Mouse (Mus musculus) cerebellum, adult 2 months (tissue): ENCODE results near the gene Mtm1. TPM values are rescaled to one million over a fixed set of nuclear protein-coding genes. Genes with fewer than 3 reads are reported as not detected.
A peak's percentile ranks its signal among the peaks of the same experiment; 100 is the strongest.
"Not testable (repeated sequence)": the region's sequence is repeated elsewhere in the genome, so short reads cannot be mapped to it uniquely, and the experiment has no call there.

Source experiments
- DNase-seq, 2 experiments: peaks; one replicate each; pipeline ENCODE4 v3.0.0; 2021
- H3K27ac ChIP-seq: fragments of 200-500 bp; 2 replicates; pipeline ENCODE4 v1.5.1; 2012; ENCODE audit warnings: low read length, control low read depth, inconsistent platforms; ENCODE audit not compliant: insufficient read depth
- H3K27me3 ChIP-seq: fragments of 200-500 bp; 2 replicates; pipeline ENCODE4 v1.6.1; 2012; ENCODE audit warnings: inconsistent platforms, mild to moderate bottlenecking, low read length, moderate library complexity; ENCODE audit not compliant: control insufficient read depth, insufficient read depth
- H3K4me1 ChIP-seq: fragments of 200-500 bp; 2 replicates; pipeline ENCODE4 v1.6.1; 2011; ENCODE audit warnings: low read length; ENCODE audit not compliant: control insufficient read depth, insufficient read depth
- H3K4me3 ChIP-seq: fragments of 200-500 bp; replicated peaks from 2 replicates; pipeline ENCODE3; 2011; ENCODE audit warnings: mild to moderate bottlenecking, low read depth, low read length, control low read depth; ENCODE audit not compliant: insufficient read depth
- CTCF ChIP-seq: fragments of 200-500 bp; IDR thresholded peaks from 2 replicates; pipeline ENCODE4 v1.5.1; 2011; ENCODE audit warnings: low read depth, mild to moderate bottlenecking, control low read depth, low read length, moderate library complexity, borderline replicate concordance; ENCODE audit not compliant: insufficient read depth
- POLR2A ChIP-seq: fragments of 200-500 bp; IDR thresholded peaks from 2 replicates; pipeline ENCODE4 v1.6.1; 2011; ENCODE audit warnings: low read length, control low read depth, borderline replicate concordance; ENCODE audit not compliant: insufficient read depth
- WGBS: fragments of 180-500 bp; shearing (Covaris S2); methylation state at CpG from one replicate; pipeline ENCODE4 v1.1.7; 2018; 5-methylcytosine and 5-hydroxymethylcytosine counted together
- polyA plus RNA-seq: library from polyadenylated mRNA; depleted of rRNA; stranded (reverse); fragments of >200 nt; gene quantifications from 2 replicates; pipeline ENCODE4 v1.2.3, GENCODE M21; 2012

Gene Mtm1
- polyA plus RNA-seq, 1 experiment: 10.0 TPM

- Histone ChIP-seq H3K4me1 (no peaks in the 10 kb centered on the region), H3K4me3 (no peak overlapping the region), H3K27me3 (no peaks in the 10 kb centered on the region), H3K27ac (no peak overlapping the region)
- no peak for DNase-seq
- WGBS: 92% methylated on average over 7 of the region's 7 CpGs
- no peak for TF ChIP-seq POLR2A
- no peak for TF ChIP-seq CTCF
These were observed 76.5 kb downstream of the Mtm1 start for GRCm38 (mm10) chrX:71287088-71287487.

GRCm38 (mm10) chrX:71294191-71294590 lies 83.6 kb downstream of the Mtm1 start:
- Histone ChIP-seq H3K27ac (no peak overlapping the region), H3K27me3 (no peaks in the 10 kb centered on the region), H3K4me1 (no peaks in the 10 kb centered on the region), H3K4me3 (no peak overlapping the region)
- TF ChIP-seq POLR2A: no peak
- TF ChIP-seq CTCF: no peak
- 63% methylated on average over 2 of the region's 2 CpGs for WGBS
- DNase-seq: no peak

- no peaks in the 10 kb centered on the region for H3K4me1 ChIP-seq
- WGBS: 79% methylated on average over 2 of the region's 2 CpGs
- DNase-seq: no peak
- no peak overlapping the region for H3K27ac ChIP-seq
- TF ChIP-seq POLR2A (no peak), CTCF (no peak)
- no peak overlapping the region for H3K4me3 ChIP-seq
- no peaks in the 10 kb centered on the region for H3K27me3 ChIP-seq
These were observed 85.4 kb downstream of the Mtm1 start for GRCm38 (mm10) chrX:71296005-71296404.

GRCm38 (mm10) chrX:71302148-71302547 lies 91.6 kb downstream of the Mtm1 start:
- no peaks in the 10 kb centered on the region for H3K27me3 ChIP-seq
- TF ChIP-seq CTCF (no peak), POLR2A (no peak)
- no peak overlapping the region for H3K4me3 ChIP-seq
- no peaks in the 10 kb centered on the region for H3K4me1 ChIP-seq
- 86% methylated on average over 5 of the region's 5 CpGs for WGBS
- no peak overlapping the region for H3K27ac ChIP-seq
- DNase-seq: no peak

- Histone ChIP-seq H3K4me1 (peaks cover 2% of the 10 kb centered on the region; the same call in 1 of the 2 replicates), H3K27ac (no peak overlapping the region), H3K27me3 (no peaks in the 10 kb centered on the region), H3K4me3 (no peak overlapping the region)
- no peak for TF ChIP-seq POLR2A
- peak; percentile 68 for TF ChIP-seq CTCF
- 21% methylated on average over 8 of the region's 8 CpGs for WGBS
- peak; percentile 60 to 70 for DNase-seq
These were observed 100.7 kb downstream of the Mtm1 start for GRCm38 (mm10) chrX:71311229-71311628.

- no peak overlapping the region for H3K4me3 ChIP-seq
- WGBS: 51% methylated on average over 5 of the region's 5 CpGs
- H3K27ac ChIP-seq: no peak overlapping the region
- peak in 1 of 2 experiments; percentile 8 for DNase-seq
- no peak for TF ChIP-seq POLR2A
- no peak for TF ChIP-seq CTCF
- no peaks in the 10 kb centered on the region for H3K27me3 ChIP-seq
- peaks cover 2% of the 10 kb centered on the region; the same call in 1 of the 2 replicates for H3K4me1 ChIP-seq
These were observed 103.8 kb downstream of the Mtm1 start for GRCm38 (mm10) chrX:71314380-71314779.

GRCm38 (mm10) chrX:71352033-71352432 lies 141.5 kb downstream of the Mtm1 start:
- no peak overlapping the region for H3K4me3 ChIP-seq
- H3K4me1 ChIP-seq: no peaks in the 10 kb centered on the region
- 87% methylated on average over 1 of the region's 1 CpGs for WGBS
- DNase-seq: no peak
- no peak for TF ChIP-seq CTCF
- TF ChIP-seq POLR2A: no peak
- no peak overlapping the region for H3K27ac ChIP-seq
- H3K27me3 ChIP-seq: no peaks in the 10 kb centered on the region

- H3K4me1 ChIP-seq: no peaks in the 10 kb centered on the region
- no peaks in the 10 kb centered on the region for H3K27me3 ChIP-seq
- no peak for DNase-seq
- WGBS: 80% methylated on average over 1 of the region's 1 CpGs
- no peak overlapping the region for H3K4me3 ChIP-seq
- TF ChIP-seq POLR2A (no peak), CTCF (no peak)
- H3K27ac ChIP-seq: no peak overlapping the region
These were observed 144.8 kb downstream of the Mtm1 start for GRCm38 (mm10) chrX:71355331-71355730.

GRCm38 (mm10) chrX:71361793-71362192 lies 151.2 kb downstream of the Mtm1 start:
- WGBS: 94% methylated on average over 10 of the region's 10 CpGs
- not testable (repeated sequence) for H3K4me1 ChIP-seq, H3K27me3 ChIP-seq, DNase-seq, H3K27ac ChIP-seq, H3K4me3 ChIP-seq
